Mouse (Mus musculus): ENCODE results near the gene Cdk12. TPM values are rescaled to one million over a fixed set of nuclear protein-coding genes. Genes with fewer than 3 reads are reported as not detected.

Cdk12 gene
- total RNA-seq, 1 experiment = 68.8 TPM

- no peaks in the 10 kb centered on the region for H3K4me1 ChIP-seq (ENCODE audit: control insufficient read depth in 2 of 2, insufficient read depth in 2 of 2, low read length in 2 of 2, poor library complexity in 1 of 2)
- in situ Hi-C loops (cut with MboI; ENCODE audit: low sequenced_read_pairs in 2 of 2, unreplicated experiment in 2 of 2) = no loop called here
- TF ChIP-seq HCFC1 (IDR thresholded peaks at IDR 0.05; ENCODE audit: borderline replicate concordance, insufficient read depth, low read length) (no peak), CHD2 (IDR thresholded peaks at IDR 0.05; ENCODE audit: low read depth, low read length) (no peak), ZNF384 (IDR thresholded peaks at IDR 0.05; ENCODE audit: low read depth, low read length) (no peak), ZC3H11A (IDR thresholded peaks at IDR 0.05; ENCODE audit: borderline replicate concordance, low read depth, low read length) (no peak), MAFK (IDR thresholded peaks at IDR 0.05; ENCODE audit: insufficient read depth, low read depth, low read length) (no peak)
- no peak for DNase-seq (ENCODE audit: low read depth, low spot score)
- no peak overlapping the region for H3K4me3 ChIP-seq (ENCODE audit: insufficient read depth in 1 of 2, low read depth in 1 of 2, low read length in 2 of 2, poor library complexity in 1 of 2, severe bottlenecking in 1 of 2)
- no peaks in the 10 kb centered on the region for H3K9me3 ChIP-seq (ENCODE audit: control insufficient read depth, insufficient read depth, low read depth, low read length)
- no peak overlapping the region for H3K27ac ChIP-seq (ENCODE audit: insufficient read depth, low read depth, low read length, poor library complexity, severe bottlenecking)
- no peak overlapping the region for H3K9ac ChIP-seq (ENCODE audit: insufficient read depth, low read depth, low read length, poor library complexity, severe bottlenecking)
- H3K36me3 ChIP-seq (ENCODE audit: control insufficient read depth, insufficient read depth, low read length, poor library complexity, severe bottlenecking) = no peaks in the 10 kb centered on the region
Measured at GRCm38 (mm10) chr11:98319120-98319519, 116.3 kb downstream of the Cdk12 start.

- Histone ChIP-seq H3K9me3 (ENCODE audit: control insufficient read depth, insufficient read depth, low read depth, low read length) (no peaks in the 10 kb centered on the region), H3K4me1 (ENCODE audit: control insufficient read depth in 2 of 2, insufficient read depth in 2 of 2, low read length in 2 of 2, poor library complexity in 1 of 2) (no peaks in the 10 kb centered on the region), H3K27ac (ENCODE audit: insufficient read depth, low read depth, low read length, poor library complexity, severe bottlenecking) (no peak overlapping the region), H3K36me3 (ENCODE audit: control insufficient read depth, insufficient read depth, low read length, poor library complexity, severe bottlenecking) (no peaks in the 10 kb centered on the region), H3K9ac (ENCODE audit: insufficient read depth, low read depth, low read length, poor library complexity, severe bottlenecking) (no peak overlapping the region), H3K4me3 (ENCODE audit: insufficient read depth in 1 of 2, low read depth in 1 of 2, low read length in 2 of 2, poor library complexity in 1 of 2, severe bottlenecking in 1 of 2) (no peak overlapping the region)
- TF ChIP-seq CHD2 (IDR thresholded peaks at IDR 0.05; ENCODE audit: low read depth, low read length) (no peak), HCFC1 (IDR thresholded peaks at IDR 0.05; ENCODE audit: borderline replicate concordance, insufficient read depth, low read length) (no peak), ZNF384 (IDR thresholded peaks at IDR 0.05; ENCODE audit: low read depth, low read length) (no peak), ZC3H11A (IDR thresholded peaks at IDR 0.05; ENCODE audit: borderline replicate concordance, low read depth, low read length) (no peak), MAFK (IDR thresholded peaks at IDR 0.05; ENCODE audit: insufficient read depth, low read depth, low read length) (no peak)
- no peak for DNase-seq (ENCODE audit: low read depth, low spot score)
- in situ Hi-C loops (cut with MboI; ENCODE audit: low sequenced_read_pairs in 2 of 2, unreplicated experiment in 2 of 2) = no loop called here
Measured at GRCm38 (mm10) chr11:98319544-98319943, 116.7 kb downstream of the Cdk12 start.

- Histone ChIP-seq H3K9ac (ENCODE audit: insufficient read depth, low read depth, low read length, poor library complexity, severe bottlenecking) (no peak overlapping the region), H3K36me3 (ENCODE audit: control insufficient read depth, insufficient read depth, low read length, poor library complexity, severe bottlenecking) (no peaks in the 10 kb centered on the region), H3K27ac (ENCODE audit: insufficient read depth, low read depth, low read length, poor library complexity, severe bottlenecking) (no peak overlapping the region), H3K4me3 (ENCODE audit: insufficient read depth in 1 of 2, low read depth in 1 of 2, low read length in 2 of 2, poor library complexity in 1 of 2, severe bottlenecking in 1 of 2) (no peak overlapping the region), H3K4me1 (ENCODE audit: control insufficient read depth in 2 of 2, insufficient read depth in 2 of 2, low read length in 2 of 2, poor library complexity in 1 of 2) (no peaks in the 10 kb centered on the region), H3K9me3 (ENCODE audit: control insufficient read depth, insufficient read depth, low read depth, low read length) (no peaks in the 10 kb centered on the region)
- in situ Hi-C loops (cut with MboI; ENCODE audit: low sequenced_read_pairs in 2 of 2, unreplicated experiment in 2 of 2) = no loop called here
- no peak for DNase-seq (ENCODE audit: low read depth, low spot score)
- TF ChIP-seq HCFC1 (IDR thresholded peaks at IDR 0.05; ENCODE audit: borderline replicate concordance, insufficient read depth, low read length) (no peak), ZC3H11A (IDR thresholded peaks at IDR 0.05; ENCODE audit: borderline replicate concordance, low read depth, low read length) (no peak), CHD2 (IDR thresholded peaks at IDR 0.05; ENCODE audit: low read depth, low read length) (no peak), MAFK (IDR thresholded peaks at IDR 0.05; ENCODE audit: insufficient read depth, low read depth, low read length) (no peak), ZNF384 (IDR thresholded peaks at IDR 0.05; ENCODE audit: low read depth, low read length) (no peak)
Measured at GRCm38 (mm10) chr11:98319944-98320343, 117.1 kb downstream of the Cdk12 start.

DNA sequence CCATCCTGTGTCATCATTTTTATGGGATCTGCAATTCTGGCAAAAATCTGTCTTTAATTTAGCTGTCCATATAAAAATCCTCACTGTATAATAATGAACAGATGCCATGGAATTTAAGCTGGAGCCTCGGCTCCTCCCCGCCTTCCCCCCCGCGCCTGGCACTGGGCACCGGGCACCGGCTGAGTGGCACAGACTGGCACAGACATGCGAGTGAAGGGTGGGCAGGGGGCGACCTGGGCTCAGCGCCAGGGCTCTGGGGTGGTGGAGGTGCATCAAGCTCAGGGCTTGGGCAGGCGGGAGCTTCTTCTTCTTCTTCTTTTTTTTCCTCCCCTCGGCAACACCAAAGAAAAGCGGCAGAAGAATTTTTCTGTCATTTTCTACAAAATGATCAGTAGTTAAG is 117.5 kb downstream of the Cdk12 start:
- in situ Hi-C loops (cut with MboI; ENCODE audit: low sequenced_read_pairs in 2 of 2, unreplicated experiment in 2 of 2) = no loop called here
- no peak for TF ChIP-seq HCFC1 (IDR thresholded peaks at IDR 0.05; ENCODE audit: borderline replicate concordance, insufficient read depth, low read length)
- TF ChIP-seq ZC3H11A (IDR thresholded peaks at IDR 0.05; ENCODE audit: borderline replicate concordance, low read depth, low read length) = no peak
- TF ChIP-seq ZNF384 (IDR thresholded peaks at IDR 0.05; ENCODE audit: low read depth, low read length) = no peak
- no peak for TF ChIP-seq MAFK (IDR thresholded peaks at IDR 0.05; ENCODE audit: insufficient read depth, low read depth, low read length)
- no peak for TF ChIP-seq CHD2 (IDR thresholded peaks at IDR 0.05; ENCODE audit: low read depth, low read length)
- no peak for DNase-seq (ENCODE audit: low read depth, low spot score)

More for the DNA sequence above, 117.5 kb downstream of the Cdk12 start:
- Histone ChIP-seq H3K9me3 (ENCODE audit: control insufficient read depth, insufficient read depth, low read depth, low read length) (no peaks in the 10 kb centered on the region), H3K36me3 (ENCODE audit: control insufficient read depth, insufficient read depth, low read length, poor library complexity, severe bottlenecking) (no peaks in the 10 kb centered on the region), H3K9ac (ENCODE audit: insufficient read depth, low read depth, low read length, poor library complexity, severe bottlenecking) (no peak overlapping the region), H3K4me1 (ENCODE audit: control insufficient read depth in 2 of 2, insufficient read depth in 2 of 2, low read length in 2 of 2, poor library complexity in 1 of 2) (no peaks in the 10 kb centered on the region), H3K4me3 (ENCODE audit: insufficient read depth in 1 of 2, low read depth in 1 of 2, low read length in 2 of 2, poor library complexity in 1 of 2, severe bottlenecking in 1 of 2) (no peak overlapping the region), H3K27ac (ENCODE audit: insufficient read depth, low read depth, low read length, poor library complexity, severe bottlenecking) (no peak overlapping the region)

Measured in ES-E14 (cell line).